Mouse (Mus musculus) lung, adult 18-20 months (tissue): ENCODE data around the gene Vmn1r165.
"Not testable (repeated sequence)": the region's sequence is repeated elsewhere in the genome, so short reads cannot be mapped to it uniquely, and the experiment has no call there.

Experiments used
- DNase-seq, 2 experiments: peaks; one replicate each; pipeline ENCODE4 v3.0.0; 2022; ENCODE audit warnings: mixed read lengths in 2 of 2

The Vmn1r165 gene

GRCm38 (mm10) chr7:23217032-23217431 lies at the start of gene Vmn1r165:
Gene Vmn1r165 (plus strand): TSS chr7:23217332.
- DNase-seq, result not testable (repeated sequence)

- DNase-seq, result not testable (repeated sequence)
Observed at GRCm38 (mm10) chr7:23251582-23251981, 34.5 kb downstream of the Vmn1r165 start, which contains the start of gene Vmn1r166. Gene Vmn1r166 (minus strand): TSS chr7:23251682.
